Mouse (Mus musculus) inflammation-experienced regulatory T-cells, adult 16 weeks (primary cell): ENCODE measurements around the gene Casp3. TPM values are rescaled to one million over a fixed set of nuclear protein-coding genes. Genes with fewer than 3 reads are reported as not detected.

ENCODE experiments used
- polyA plus RNA-seq: library from polyadenylated mRNA; unstranded; fragments of 100-300 nt; shearing (Covaris generic); gene quantifications from one replicate; pipeline ENCODE4 v1.2.1, GENCODE M21; 2017

Casp3 gene
- 73.5 TPM for polyA plus RNA-seq

GRCm38 (mm10) chr8:46616879-46617689 lies at the start of gene Casp3, which contains the start of gene Primpol:
Gene Casp3 (plus strand): TSS chr8:46617291.
Gene Primpol (minus strand): TSS chr8:46617212.

Other genes starting within 250 kb of the Casp3 start
- 13.2 TPM for gene Acsl1, start 146.3 kb upstream of the Casp3 start, polyA plus RNA-seq
- gene Cenpu, start 65.3 kb upstream of the Casp3 start, polyA plus RNA-seq, result 5.9 TPM
- gene Primpol, start 79 bp upstream of the Casp3 start, polyA plus RNA-seq, result 38.8 TPM
- 201 TPM for gene Irf2, start 122.4 kb downstream of the Casp3 start, polyA plus RNA-seq